Mouse (Mus musculus): Measurements from ENCODE around the gene Rtf2. TPM values are rescaled to one million over a fixed set of nuclear protein-coding genes. Genes with fewer than 3 reads are reported as not detected.

Rtf2 gene
- polyA plus RNA-seq, 1 experiment from 2014 or later: 73.6 TPM

- H3K4me1 ChIP-seq (ENCODE audit: insufficient read depth): no peaks in the 10 kb centered on the region
- H3K27me3 ChIP-seq (ENCODE audit: insufficient read depth, low read length): no peaks in the 10 kb centered on the region
- H3K36me3 ChIP-seq (ENCODE audit: insufficient read depth): peaks cover 72% of the 10 kb centered on the region
- H3K9me3 ChIP-seq (ENCODE audit: low read depth, low read length): no peaks in the 10 kb centered on the region
- TF ChIP-seq CTCF (IDR thresholded peaks at IDR 0.05; ENCODE audit: low read depth): no peak
- 88% methylated on average over 4 of the region's 4 CpGs for WGBS
- no peak overlapping the region for H3K9ac ChIP-seq
- no peak overlapping the region for H3K4me2 ChIP-seq
- no peak overlapping the region for H3K4me3 ChIP-seq (ENCODE audit: low read depth, low read length)
- DNase-seq (no peak), ATAC-seq (ENCODE audit: insufficient read depth) (no peak)
- H3K27ac ChIP-seq (ENCODE audit: low read depth): no peak overlapping the region
These were observed 11.7 kb downstream of the Rtf2 start for GRCm38 (mm10) chr2:172452031-172452430.

GRCm38 (mm10) chr2:172452458-172452857, 12.1 kb downstream of the Rtf2 start:
- DNase-seq: no peak
- ATAC-seq (ENCODE audit: insufficient read depth): no peak
- H3K9ac ChIP-seq: no peak overlapping the region
- no peaks in the 10 kb centered on the region for H3K27me3 ChIP-seq (ENCODE audit: insufficient read depth, low read length)
- no peaks in the 10 kb centered on the region for H3K9me3 ChIP-seq (ENCODE audit: low read depth, low read length)
- H3K4me2 ChIP-seq: no peak overlapping the region
- no peak overlapping the region for H3K27ac ChIP-seq (ENCODE audit: low read depth)
- no peaks in the 10 kb centered on the region for H3K4me1 ChIP-seq (ENCODE audit: insufficient read depth)
- TF ChIP-seq CTCF (IDR thresholded peaks at IDR 0.05; ENCODE audit: low read depth): no peak
- 89% methylated on average over 10 of the region's 10 CpGs for WGBS
- no peak overlapping the region for H3K4me3 ChIP-seq (ENCODE audit: low read depth, low read length)
- H3K36me3 ChIP-seq (ENCODE audit: insufficient read depth): peaks cover 70% of the 10 kb centered on the region

- DNase-seq (no peak), ATAC-seq (ENCODE audit: insufficient read depth) (no peak)
- no peaks in the 10 kb centered on the region for H3K9me3 ChIP-seq (ENCODE audit: low read depth, low read length)
- peaks cover 27% of the 10 kb centered on the region for H3K36me3 ChIP-seq (ENCODE audit: insufficient read depth)
- H3K4me3 ChIP-seq (ENCODE audit: low read depth, low read length): no peak within 1 kb of the TSS
- H3K9ac ChIP-seq: no peak within 1 kb of the TSS
- no peaks in the 10 kb centered on the region for H3K27me3 ChIP-seq (ENCODE audit: insufficient read depth, low read length)
- no peak within 1 kb of the TSS for H3K4me2 ChIP-seq
- H3K4me1 ChIP-seq (ENCODE audit: insufficient read depth): no peaks in the 10 kb centered on the region
- TF ChIP-seq CTCF (IDR thresholded peaks at IDR 0.05; ENCODE audit: low read depth): no peak
- no peak within 1 kb of the TSS for H3K27ac ChIP-seq (ENCODE audit: low read depth)
- 82% methylated on average over 11 of the region's 11 CpGs for WGBS
These were observed 18.1 kb downstream of the Rtf2 start, which contains the start of gene Gcnt7 for GRCm38 (mm10) chr2:172458496-172458895. Gene Gcnt7 (minus strand): TSS chr2:172458596.

GRCm38 (mm10) chr2:172460647-172461046, 20.3 kb downstream of the Rtf2 start:
- no peaks in the 10 kb centered on the region for H3K27me3 ChIP-seq (ENCODE audit: insufficient read depth, low read length)
- no peak overlapping the region for H3K4me2 ChIP-seq
- peaks cover 34% of the 10 kb centered on the region for H3K36me3 ChIP-seq (ENCODE audit: insufficient read depth)
- 79% methylated on average over 2 of the region's 2 CpGs for WGBS
- H3K4me3 ChIP-seq (ENCODE audit: low read depth, low read length): no peak overlapping the region
- no peak overlapping the region for H3K9ac ChIP-seq
- no peak for DNase-seq
- no peak for ATAC-seq (ENCODE audit: insufficient read depth)
- H3K9me3 ChIP-seq (ENCODE audit: low read depth, low read length): no peaks in the 10 kb centered on the region
- no peak for TF ChIP-seq CTCF (IDR thresholded peaks at IDR 0.05; ENCODE audit: low read depth)
- no peaks in the 10 kb centered on the region for H3K4me1 ChIP-seq (ENCODE audit: insufficient read depth)
- H3K27ac ChIP-seq (ENCODE audit: low read depth): no peak overlapping the region

GRCm38 (mm10) chr2:172462813-172463212, 22.5 kb downstream of the Rtf2 start:
- peaks cover 41% of the 10 kb centered on the region for H3K36me3 ChIP-seq (ENCODE audit: insufficient read depth)
- no peak overlapping the region for H3K4me3 ChIP-seq (ENCODE audit: low read depth, low read length)
- no peak overlapping the region for H3K4me2 ChIP-seq
- 78% methylated on average over 4 of the region's 4 CpGs for WGBS
- no peak overlapping the region for H3K9ac ChIP-seq
- no peaks in the 10 kb centered on the region for H3K27me3 ChIP-seq (ENCODE audit: insufficient read depth, low read length)
- H3K9me3 ChIP-seq (ENCODE audit: low read depth, low read length): no peaks in the 10 kb centered on the region
- DNase-seq (no peak), ATAC-seq (ENCODE audit: insufficient read depth) (no peak)
- no peak for TF ChIP-seq CTCF (IDR thresholded peaks at IDR 0.05; ENCODE audit: low read depth)
- H3K4me1 ChIP-seq (ENCODE audit: insufficient read depth): no peaks in the 10 kb centered on the region
- no peak overlapping the region for H3K27ac ChIP-seq (ENCODE audit: low read depth)

- no peak overlapping the region for H3K4me2 ChIP-seq
- no peak overlapping the region for H3K27ac ChIP-seq (ENCODE audit: low read depth)
- ATAC-seq (ENCODE audit: insufficient read depth) (no peak), DNase-seq (no peak)
- no peak overlapping the region for H3K4me3 ChIP-seq (ENCODE audit: low read depth, low read length)
- peaks cover 62% of the 10 kb centered on the region for H3K36me3 ChIP-seq (ENCODE audit: insufficient read depth)
- no peaks in the 10 kb centered on the region for H3K4me1 ChIP-seq (ENCODE audit: insufficient read depth)
- 89% methylated on average over 11 of the region's 11 CpGs for WGBS
- no peaks in the 10 kb centered on the region for H3K27me3 ChIP-seq (ENCODE audit: insufficient read depth, low read length)
- H3K9ac ChIP-seq: no peak overlapping the region
- no peak for TF ChIP-seq CTCF (IDR thresholded peaks at IDR 0.05; ENCODE audit: low read depth)
- H3K9me3 ChIP-seq (ENCODE audit: low read depth, low read length): no peaks in the 10 kb centered on the region
These were observed 26.2 kb downstream of the Rtf2 start for GRCm38 (mm10) chr2:172466427-172467132.

- no peaks in the 10 kb centered on the region for H3K4me1 ChIP-seq (ENCODE audit: insufficient read depth)
- H3K9ac ChIP-seq: no peak overlapping the region
- no peaks in the 10 kb centered on the region for H3K9me3 ChIP-seq (ENCODE audit: low read depth, low read length)
- H3K27ac ChIP-seq (ENCODE audit: low read depth): no peak overlapping the region
- no peak for ATAC-seq (ENCODE audit: insufficient read depth)
- no peak for DNase-seq
- peaks cover 63% of the 10 kb centered on the region for H3K36me3 ChIP-seq (ENCODE audit: insufficient read depth)
- no peak overlapping the region for H3K4me2 ChIP-seq
- 92% methylated on average over 5 of the region's 5 CpGs for WGBS
- no peak overlapping the region for H3K4me3 ChIP-seq (ENCODE audit: low read depth, low read length)
- no peak for TF ChIP-seq CTCF (IDR thresholded peaks at IDR 0.05; ENCODE audit: low read depth)
- no peaks in the 10 kb centered on the region for H3K27me3 ChIP-seq (ENCODE audit: insufficient read depth, low read length)
These were observed 26.9 kb downstream of the Rtf2 start for GRCm38 (mm10) chr2:172467206-172467605.

Data from lung, embryonic 14.5 days (tissue).